Mouse (Mus musculus) urinary bladder, postnatal 14 days (tissue): Measurements from ENCODE around the gene Ptprk.

ENCODE experiments used
- DNase-seq: peaks from one replicate; pipeline ENCODE4 v3.0.0; 2021; ENCODE audit warnings: low spot score

The Ptprk gene

DNA sequence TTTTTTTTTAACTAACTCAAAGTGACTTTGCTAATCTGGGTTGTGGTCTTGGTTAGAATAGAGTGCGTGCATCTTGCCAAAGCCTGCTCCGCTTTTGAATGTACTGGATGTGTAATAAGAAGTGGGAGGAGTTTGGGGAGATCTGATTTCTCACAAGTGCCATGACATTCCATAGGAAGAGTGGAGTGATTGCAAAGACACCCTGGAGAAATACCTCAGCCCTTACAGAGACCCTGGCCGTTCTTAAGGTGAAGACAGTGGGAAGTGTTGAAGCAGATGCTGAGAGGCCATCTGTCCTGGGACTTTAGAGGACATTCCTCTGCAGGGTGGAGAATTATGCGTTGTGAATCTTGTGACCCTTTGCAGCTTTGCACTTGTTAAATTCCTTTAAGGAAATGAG is 110.7 kb downstream of the Ptprk start:
- no peak for DNase-seq

DNA sequence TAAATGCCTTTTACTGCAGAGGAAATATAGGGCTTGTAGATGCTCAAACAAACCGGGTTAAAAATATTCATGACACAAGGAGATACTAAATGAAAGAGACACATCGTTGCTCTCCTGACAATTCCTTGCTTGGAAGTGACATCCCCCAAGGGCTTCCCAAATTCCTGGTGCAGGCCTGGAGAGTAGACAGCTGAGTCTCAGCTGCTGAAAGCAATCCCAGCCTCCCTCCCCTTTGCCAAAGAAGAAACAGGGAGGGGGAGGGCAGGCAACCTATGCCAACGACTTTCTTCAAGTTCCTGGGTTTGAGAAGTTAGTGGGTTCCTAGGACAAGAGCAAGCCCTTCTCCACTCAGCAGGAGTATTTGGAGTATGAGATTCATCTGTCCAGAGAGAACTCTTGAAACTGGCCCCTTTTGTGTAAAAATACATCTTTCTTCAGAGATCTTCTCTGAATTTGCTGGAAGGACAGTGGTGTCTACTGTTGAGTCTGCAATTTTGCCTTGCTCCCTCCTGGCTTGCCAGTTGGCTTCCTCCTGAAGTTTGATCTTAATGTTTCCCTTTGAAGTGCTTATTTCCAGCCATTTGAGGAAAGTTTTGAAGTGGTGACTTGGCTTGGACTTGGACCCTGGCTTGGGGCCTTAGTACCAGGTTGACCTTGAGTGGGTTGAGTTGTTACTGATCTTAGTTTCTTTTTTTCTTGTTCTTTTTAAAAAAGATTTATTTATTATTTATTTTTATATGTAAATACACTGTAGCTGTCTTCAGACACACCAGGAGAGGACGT is 111.6 kb downstream of the Ptprk start:
- DNase-seq = no peak

DNA sequence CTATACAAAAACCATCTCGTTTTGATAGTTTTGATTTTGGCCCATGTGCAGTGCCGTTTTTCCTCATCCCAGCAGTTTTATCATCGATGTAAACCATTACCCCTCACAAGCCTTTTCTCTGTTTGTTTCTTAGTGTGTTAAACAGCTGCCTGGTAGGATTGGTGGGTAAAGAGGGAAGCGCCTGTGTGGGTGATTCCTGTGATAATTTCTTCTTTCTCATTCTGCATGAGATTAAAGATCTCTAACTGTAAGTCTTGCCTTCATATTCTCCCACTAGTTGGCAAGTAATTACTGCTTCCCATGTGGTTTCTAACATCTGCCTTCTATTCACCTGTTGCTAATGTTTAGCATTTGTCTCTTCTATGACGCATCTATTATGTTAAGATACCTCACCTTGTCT is 116.8 kb downstream of the Ptprk start:
- DNase-seq = no peak

DNA sequence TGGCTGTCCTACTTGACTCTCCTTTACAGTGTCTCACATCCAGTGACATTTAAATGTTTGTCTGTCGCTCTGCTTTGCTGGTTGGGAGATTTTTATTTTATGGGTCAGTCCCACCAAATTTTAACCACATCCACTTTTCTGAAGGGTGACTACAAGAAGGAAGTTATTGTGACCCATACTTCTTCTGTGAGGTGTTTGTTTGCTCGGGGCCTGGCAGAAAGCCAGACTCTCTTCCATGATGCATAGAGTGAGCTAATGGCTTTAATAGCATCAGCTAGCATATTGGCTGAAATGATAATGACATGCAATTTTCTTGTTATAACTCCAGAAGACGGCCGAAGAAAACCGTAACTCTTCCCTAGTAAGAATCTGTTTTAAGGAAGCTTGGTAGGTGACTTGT is 119.0 kb downstream of the Ptprk start:
- no peak for DNase-seq

DNA sequence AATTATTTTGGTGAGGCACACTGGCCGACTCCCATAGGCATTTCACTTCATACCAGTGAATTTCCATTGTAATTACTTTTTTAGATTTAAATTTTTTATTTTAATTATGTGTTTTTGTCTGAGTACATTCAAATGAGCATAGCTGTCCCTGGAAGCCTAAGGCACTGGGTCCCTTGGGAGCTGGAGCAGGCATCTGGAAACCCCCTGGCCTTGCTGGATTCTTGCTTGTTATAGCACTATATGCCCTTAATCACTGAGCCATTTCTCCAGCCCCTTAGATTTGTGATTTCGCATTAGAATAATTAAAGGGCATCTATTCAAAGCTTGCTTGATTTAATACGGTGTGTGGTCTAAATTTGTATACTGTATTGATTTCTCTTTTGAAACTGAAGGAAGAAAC is 126.0 kb downstream of the Ptprk start:
- DNase-seq = no peak

DNA sequence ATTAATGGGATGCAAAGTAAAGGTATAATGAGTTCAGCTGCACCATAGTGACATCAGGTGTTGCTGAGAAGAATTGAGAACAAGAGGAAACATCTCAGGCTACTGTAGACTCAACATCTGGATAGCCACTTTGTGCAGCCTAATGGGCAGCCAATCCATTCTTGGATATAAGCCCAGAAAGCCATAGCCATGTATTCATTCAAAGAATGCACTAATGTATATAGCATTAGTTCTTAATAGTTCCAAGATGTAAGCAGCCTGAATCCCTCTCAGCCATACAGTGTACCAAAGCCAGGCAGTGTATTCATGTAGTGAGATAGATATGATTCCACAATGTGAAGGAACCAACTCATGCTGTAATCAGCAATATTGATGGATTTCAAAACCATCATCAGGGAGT is 134.8 kb downstream of the Ptprk start:
- DNase-seq = no peak

DNA sequence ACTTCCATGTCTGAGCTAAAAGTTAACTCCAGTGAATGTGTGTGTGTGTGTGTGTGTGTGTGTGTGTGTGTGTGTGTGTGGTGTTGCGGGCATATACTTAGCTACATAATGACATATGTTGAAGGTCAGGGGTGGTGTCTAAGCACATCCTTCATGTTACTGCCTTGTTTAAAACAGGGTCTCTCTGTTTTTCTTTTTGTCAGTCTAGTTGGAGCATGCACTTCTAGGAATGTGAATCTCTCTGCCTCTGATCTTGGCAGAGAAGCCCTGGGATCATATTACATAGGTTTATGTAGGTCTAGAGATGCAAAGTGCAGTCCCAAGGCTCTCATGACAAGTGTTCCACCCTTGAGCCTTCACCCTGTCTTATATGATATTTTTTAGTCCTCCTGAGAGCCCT is 137.5 kb downstream of the Ptprk start:
- DNase-seq = no peak

DNA sequence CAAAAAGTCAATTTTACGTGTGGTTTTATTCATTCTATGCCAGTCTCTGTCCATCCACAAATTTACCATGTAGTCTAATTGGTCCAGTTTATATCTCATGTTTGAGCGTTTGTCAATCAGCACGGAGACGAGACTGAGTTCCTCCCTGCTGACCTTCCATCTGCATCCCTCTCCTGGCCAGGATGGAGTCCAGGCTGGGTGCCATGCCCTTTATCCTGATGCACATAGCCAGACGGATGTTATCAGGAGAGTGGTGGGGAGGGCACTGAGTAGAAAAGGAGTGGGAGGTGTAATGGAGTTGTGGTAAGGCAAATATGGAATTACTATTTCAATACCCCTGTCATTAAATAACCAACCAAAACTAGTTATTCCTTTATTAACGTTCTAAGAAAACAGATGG is 140.5 kb downstream of the Ptprk start:
- no peak for DNase-seq

DNA sequence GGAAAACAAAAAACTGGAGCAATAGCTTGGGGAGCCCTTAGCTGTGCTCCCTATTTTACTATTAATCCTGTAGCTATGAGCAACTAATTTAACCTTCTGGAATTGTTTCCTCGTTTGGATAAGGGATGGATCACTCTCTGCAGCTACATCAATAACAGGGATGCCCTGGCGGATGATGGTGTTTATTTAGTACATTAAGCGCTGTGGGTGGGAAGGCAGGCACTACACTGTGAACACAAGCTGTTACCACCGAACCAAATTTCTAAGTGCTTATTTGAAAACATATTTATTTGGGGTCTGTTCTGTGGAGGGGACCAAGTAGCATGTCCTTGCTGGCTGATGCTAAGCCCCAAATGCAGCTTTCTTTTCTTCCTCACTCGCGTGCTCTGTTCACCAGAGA is 149.0 kb downstream of the Ptprk start:
- no peak for DNase-seq

DNA sequence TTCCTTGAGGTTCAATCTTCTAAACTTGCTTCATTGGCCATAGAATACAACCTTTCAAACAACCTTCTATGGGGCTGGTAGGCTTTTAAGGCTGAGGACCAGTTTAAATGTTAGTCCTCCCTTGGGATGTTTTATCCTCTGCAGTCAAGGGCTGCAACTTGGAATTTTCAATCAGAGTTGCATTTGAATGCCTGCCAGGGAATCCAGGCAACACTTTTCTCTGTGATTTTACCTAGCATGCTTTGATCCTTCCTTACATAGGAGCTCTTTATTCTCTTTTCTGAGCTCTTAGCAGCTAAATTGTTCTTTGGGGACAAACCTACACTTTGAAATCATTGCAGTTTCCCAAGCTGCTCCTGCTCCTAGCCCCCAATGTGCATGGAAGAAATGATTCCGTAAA is 149.8 kb downstream of the Ptprk start:
- no peak for DNase-seq

DNA sequence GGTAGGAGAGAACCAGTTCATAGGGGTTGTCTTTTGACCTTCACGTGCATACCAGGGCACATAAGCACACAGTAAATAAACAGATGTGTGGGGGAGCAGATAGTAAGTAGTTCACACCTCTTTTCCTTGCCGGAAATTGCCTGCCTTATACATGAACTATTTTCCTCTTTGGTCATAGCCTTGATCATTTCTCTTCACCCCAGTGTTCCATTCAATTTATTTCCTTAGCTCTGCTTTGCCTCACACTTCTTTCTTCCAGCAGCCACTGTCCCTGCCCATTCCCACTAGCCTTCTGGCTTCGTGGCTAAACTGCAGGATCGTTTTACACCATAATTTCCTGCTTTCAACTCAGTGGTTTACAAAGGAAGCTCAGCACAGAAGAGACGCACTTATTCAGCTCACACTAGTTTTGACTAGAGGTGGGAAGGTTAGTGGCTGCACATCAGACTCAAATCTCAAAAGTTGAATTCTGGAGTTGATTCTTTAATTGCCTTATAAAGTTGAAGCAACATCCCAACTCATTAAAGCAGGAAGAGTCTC is 151.0 kb downstream of the Ptprk start:
- no peak for DNase-seq

DNA sequence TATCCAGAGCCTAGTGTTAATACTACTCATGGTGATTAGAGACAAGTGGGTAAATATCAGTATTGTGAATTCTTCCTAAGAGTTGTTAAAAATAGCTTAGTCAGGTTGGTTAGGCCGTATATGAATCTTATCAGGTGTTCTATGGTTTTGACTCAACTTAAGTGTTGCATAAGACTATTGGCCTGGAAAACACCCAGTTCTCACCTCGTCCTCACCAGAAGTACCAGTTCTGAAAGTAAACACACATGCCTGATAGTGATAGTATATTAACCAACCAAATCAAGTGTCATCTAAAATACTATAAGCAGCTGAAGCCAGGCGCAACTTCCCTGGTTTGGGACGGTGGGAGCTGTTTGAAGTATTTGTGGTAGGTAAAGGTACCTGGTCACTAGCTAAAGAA is 153.1 kb downstream of the Ptprk start:
- peak; percentile 10 for DNase-seq

DNA sequence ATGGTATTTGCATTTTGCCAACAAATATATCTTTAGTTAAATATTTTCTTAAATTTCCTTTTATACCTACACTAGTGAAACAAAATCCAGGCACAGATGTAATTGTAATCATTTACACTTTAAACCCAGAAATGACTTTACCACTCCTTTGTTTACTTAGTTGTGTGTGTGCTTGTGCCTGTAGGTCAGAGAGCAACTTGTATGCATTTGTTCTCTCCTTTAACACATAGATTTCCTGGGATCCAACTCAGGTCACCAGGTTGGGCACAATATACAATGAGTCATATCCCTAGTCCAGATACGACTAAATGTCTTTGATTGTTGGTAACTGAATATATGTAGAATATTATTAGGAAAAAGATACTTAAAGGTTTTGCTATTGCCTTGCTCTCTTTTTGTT is 153.6 kb downstream of the Ptprk start:
- DNase-seq = no peak

DNA sequence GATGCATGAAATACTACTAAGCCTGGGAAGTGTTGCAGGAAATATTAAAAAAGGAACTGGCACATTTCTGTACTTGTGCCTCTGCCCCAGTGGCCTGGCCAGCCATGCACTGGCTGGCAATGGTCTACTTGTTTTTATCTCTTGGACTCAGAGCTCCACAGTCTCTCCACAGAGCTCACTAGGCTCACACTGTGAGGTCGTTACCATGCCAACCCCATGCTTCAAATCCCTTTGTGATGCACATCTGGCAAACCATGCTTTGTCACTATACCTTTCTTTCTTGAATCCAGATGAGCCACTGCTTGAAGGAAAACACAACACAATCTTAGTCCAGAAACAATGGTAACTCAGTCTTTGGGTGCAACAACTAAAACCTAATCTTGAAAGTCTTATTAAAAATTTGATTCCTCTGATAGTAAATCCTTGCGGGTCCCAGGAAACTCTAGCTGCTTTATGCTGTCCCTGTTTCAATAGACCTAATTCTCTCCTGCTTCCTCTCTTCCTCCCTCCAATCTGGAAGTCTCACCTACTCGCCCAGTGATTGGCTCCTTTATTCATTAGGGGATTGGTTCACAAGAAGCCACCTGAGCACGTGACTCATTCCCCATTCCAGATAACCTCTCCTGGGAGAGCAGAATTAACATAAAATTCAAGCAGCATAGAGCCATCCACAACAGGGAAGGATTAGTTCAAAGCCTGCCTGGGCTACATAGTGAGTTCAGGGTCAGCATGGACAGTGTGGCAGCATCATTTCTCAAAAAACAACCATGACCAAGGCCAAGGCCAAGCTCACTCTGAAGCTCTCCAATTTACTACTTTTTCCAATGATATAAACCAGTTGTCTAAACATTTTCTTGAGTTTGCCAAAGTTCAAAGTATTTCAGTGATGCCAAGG is 157.9 kb downstream of the Ptprk start:
- DNase-seq = no peak

DNA sequence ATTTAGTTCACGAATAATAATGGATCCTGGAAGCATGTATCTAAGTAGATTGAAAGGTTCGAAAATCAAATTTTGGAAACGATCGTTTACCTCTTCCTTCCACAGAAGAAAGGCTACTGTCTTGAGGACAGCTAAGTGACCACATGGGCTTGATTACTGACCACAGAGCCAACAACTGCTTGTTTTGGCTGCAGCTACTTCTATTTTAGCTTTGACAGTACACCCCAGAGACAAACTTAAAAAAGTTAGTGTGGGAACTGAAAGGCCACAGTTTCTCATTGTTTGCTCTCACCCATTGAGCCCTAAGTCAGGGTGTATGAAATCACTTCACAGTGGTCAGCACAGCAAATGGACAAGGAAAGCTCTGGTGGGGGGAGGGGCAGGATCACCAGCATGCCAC is 174.4 kb downstream of the Ptprk start:
- no peak for DNase-seq

DNA sequence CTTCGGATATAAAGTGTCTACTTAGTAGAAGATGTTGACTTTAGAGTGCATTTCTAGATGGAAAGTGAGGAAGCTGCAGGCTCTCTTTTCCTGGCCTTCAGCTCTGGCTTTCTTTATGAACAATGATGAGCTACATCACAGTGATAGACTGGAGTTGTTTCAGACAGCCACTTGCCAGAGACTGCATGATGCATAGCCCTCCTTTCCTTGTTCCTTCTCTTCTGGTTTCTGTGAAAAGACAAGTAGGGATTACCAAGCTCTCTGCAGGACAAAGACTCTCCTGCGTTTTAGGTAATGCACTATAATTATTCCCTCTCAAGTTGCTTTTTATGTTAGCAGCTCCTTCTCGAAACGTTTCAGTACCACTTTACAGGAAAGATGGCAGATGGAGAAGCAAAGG is 176.8 kb downstream of the Ptprk start:
- no peak for DNase-seq

DNA sequence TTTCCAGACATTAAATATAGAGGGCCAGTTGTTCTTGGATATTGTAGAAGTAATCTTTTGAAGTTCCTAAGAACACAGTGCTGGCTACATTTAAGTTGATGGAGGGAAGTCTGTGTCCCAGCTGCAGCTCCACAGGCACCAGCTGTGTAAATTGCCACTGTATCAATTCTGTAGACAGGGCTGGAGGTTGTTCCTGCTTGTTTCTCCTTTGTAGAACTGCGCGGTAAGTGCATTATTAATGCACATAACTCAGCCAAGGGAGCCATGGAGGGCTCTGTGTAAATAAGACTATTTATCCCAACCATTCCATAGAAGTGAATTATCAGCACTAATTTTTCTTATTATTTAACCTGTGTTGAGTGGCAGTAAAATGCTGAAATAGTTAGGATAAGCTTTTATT is 186.0 kb downstream of the Ptprk start:
- DNase-seq = no peak

DNA sequence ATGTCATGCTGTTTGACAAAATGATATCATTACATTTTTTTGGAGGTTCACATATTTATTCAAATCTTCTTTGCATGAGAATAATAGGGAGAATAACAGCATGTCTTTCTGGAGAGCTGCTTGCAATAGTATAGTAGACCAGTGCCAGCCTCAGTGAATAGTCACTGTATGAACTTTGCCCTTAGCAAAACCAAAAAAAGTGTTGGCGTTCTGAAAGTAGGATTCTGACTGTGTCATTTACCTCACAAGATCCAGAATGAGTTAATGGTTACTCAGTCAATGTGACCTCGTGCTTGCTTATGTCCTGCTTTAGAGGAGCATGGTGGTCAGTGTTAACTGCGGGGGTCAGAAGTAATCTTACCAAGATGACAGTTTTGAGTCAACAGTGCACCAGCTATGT is 187.5 kb downstream of the Ptprk start:
- DNase-seq = no peak

DNA sequence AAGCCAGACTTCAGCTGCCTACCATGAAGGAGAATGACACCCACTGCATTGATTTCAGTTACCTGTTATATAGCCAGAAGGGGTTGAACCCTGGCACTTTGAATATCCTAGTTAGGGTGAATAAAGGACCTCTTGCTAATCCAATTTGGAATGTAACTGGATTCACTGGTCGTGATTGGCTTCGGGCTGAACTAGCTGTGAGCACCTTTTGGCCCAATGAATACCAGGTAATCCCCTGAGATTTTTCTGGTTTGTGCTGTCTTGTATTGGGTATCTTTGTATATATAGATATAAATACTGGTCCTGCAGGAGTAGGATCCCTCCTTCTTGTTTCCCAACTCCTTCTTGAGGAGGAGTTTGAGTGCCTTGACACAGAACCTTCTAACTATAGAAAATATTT is 188.9 kb downstream of the Ptprk start:
- no peak for DNase-seq

DNA sequence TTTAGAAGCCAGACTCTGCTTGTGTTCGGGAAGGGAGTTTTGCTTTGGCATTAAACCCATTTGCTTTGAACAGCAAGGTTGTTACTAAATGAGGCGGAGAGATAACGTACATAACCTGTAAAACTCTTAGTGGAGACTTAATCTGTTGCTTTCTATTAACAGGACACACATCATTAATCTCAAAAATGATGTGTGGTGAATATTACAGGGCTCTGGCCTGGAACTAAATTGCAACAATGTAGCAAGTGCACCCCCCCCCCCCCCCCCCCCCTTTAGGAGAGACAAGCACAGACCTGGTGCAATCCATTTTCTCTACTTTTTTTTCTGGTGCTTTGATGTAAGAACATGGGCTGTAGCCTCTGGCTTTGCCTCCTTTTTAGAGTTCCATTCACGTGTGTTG is 195.7 kb downstream of the Ptprk start:
- DNase-seq = no peak

DNA sequence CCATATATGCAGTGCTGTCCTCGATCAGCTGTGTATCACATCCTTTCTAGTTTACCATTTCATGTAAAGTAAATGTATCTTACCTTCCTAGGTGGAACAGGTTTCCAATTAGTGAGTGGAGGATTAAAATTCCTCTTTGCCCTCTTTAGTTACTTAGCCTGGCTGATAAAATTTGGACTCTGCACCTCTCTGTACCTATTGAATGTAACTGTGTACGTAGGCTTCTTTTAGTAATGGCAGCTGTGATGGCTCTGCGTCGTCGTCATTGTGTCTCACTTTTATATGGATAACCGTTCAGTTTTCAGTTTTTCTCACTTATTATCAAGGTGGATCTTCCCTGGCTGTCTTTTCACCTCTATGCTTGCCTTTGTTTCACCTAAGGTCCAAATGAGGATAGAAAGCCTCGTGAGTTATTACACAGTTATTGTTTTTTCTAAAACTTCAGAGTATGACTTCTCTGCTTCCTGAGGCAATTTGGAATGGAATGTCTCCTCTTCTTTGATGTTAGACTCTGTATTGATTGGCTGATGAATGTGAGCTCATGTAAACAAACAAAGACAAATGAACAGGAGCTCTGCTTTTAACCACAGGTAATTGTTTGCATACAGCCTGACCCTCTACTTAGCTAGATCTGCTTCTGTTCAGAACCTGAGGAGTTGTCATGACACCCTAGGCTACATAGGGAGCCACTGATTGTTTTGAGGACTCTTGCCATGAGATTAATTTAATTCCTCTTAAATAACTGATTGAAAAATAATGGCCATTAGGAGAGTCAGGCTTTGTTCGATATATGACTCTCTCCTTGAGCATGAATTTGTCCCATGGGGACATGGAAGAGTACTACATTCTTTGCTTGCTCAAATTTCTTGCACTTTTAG is 197.3 kb downstream of the Ptprk start:
- no peak for DNase-seq

DNA sequence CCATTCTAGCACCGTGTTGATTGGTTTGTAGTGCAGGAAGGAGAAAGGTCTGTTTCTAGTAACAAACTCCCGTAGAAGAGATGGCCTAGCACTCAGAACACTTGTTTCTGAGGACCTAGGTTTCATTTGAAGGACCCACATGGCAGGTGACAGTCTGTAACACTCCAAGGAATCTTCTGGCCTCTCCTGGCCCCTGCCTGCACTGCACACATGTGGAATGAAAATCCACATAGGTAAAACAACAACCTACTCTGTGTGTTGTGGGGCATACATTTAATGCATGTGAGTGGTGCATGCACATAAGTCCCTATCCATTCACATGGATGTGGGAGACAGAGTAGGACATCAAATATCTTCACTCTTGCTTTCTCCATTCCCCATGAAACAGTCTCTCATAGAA is 204.1 kb downstream of the Ptprk start:
- peak; percentile 3 for DNase-seq
